Mouse (Mus musculus) E14TG2a.4 (cell line): ENCODE data around the gene Tmem88.
A peak's percentile ranks its signal among the peaks of the same experiment; 100 is the strongest.

Experiments used
- CTCF ChIP-seq: conservative IDR thresholded peaks from 2 replicates; pipeline ENCODE4 v1.5.1; 2014; ENCODE audit warnings: low read length
- NANOG ChIP-seq: IDR thresholded peaks from 2 replicates; pipeline ENCODE4 v1.6.1; 2014; ENCODE audit warnings: borderline replicate concordance, low read length, mixed read lengths
- POU5F1 ChIP-seq: IDR thresholded peaks from 2 replicates; pipeline ENCODE4 v1.6.1; 2014; ENCODE audit warnings: low read length, borderline replicate concordance

DNA sequence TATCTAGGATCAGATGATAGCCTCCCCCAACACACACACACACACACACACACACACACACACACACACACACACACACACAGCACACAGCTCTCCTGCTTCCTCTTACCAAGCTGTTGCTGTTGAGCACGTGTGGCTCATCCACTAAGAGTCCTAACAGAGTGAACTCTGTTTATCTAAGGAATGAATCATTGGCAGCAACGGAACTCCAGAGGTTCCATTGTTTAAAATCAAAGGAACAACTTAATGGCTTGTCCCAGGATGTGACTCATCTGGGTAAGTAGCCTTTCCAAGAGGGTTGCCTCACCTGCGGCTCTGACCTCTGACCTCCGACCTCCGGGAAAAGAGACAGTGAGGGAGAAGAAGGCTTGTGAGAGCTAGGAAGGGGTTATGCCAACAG is 45.3 kb upstream of the Tmem88 start:
- TF ChIP-seq CTCF (no peak), NANOG (peak; percentile 37; the same call in 1 of the 2 replicates), POU5F1 (no peak)
